Mouse (Mus musculus) embryo, embryonic 10 days (tissue): ENCODE data around the gene Nectin2.
A peak's percentile ranks its signal among the peaks of the same experiment; 100 is the strongest.
"Not testable (repeated sequence)": the region's sequence is repeated elsewhere in the genome, so short reads cannot be mapped to it uniquely, and the experiment has no call there.

Experiments
- DNase-seq: peaks from one replicate; pipeline ENCODE4 v3.0.0-alpha.2; 2015; ENCODE audit warnings: low spot score

The Nectin2 gene

DNA sequence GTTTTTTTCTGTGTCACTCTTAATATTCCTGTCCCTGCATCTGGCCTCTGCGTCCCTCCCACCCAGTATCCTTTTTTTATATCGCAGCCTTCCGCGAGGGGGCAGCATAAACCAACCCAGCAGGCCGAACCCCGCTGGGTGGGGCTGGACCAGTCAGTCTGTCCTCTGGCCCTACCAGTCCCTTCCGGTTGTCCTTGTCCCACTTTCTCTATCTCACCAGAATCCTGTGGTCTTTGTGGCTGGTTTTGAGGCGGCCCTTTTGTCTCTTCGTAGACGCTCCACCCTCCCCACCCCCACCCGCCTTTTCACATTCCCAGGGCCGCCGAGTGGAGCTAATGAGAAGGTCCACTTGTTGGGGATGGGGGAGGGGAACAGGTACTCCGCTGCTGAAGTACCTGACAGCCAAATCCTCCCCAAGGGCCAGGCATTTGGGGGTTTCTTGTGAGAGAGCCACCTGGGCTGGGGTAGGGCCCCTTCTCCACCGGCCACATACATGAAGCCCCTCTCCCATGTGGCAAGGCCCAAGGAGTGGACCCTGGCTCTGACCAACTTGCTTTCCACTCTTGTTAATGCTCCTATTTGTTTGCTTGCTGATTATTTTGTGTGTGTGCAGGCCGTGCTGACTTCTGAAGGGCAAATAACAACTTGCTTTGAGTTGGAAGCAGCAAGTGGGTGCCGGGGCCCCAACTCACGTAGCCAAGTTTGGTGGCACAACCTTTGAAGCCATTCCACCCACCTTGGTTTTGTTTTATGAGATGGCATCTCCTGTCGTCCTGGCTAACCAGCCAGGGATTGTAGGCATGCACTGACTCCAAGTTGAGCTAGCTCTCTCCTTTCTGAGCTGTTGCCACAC is at the start of gene Nectin2:
Gene Nectin2, minus strand, starts transcription at position 267 of the 853 bp plus-strand sequence.
- DNase-seq = peak; percentile 90

DNA sequence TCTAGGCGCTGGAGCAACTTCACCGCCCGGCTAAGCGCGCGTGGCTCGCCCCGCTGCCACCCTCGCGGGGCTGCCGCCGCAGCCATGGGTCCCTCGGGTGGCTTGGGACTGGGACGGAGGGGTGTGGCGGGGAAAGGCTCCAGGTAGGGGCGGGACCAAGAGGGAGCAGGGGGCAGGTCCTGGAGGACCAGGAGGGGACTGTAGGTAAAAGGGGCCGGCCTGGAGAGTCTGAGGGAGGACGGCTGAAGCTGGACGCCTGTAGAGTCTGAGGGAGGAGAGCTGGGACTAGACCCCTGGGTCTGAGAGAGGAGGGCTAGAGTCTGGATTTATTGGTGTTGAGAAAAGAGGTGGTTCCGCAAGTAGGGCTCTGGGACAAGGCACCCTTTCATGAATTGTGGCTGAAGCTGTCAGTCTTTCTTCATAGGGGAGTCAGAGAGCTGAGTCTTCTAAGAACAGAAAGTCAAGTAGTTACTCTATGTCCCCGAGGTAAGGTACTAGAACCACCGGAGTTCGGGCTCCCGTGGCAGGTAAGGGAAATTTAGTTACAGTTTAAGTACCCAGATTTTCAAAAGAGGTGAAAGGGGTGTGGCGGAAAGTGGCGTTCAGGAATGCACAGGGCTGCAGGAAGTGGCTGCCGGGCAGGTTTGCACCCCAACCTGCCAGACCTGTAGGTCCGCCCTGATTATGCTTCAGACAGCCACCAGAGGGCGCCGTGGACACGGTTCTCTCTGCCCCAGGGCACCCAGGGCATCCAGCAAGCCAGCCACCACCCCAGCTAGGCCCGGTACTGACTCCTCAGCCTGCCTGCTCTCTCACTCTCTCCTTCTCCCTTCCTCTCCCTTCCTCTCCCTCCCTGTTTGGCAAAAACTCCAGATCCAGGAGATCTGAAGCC is 46.7 kb upstream of the Nectin2 start, which contains the start of gene Cblc:
Gene Cblc, minus strand, starts transcription at position 113 of the 892 bp plus-strand sequence.
- DNase-seq = peak; percentile 81

DNA sequence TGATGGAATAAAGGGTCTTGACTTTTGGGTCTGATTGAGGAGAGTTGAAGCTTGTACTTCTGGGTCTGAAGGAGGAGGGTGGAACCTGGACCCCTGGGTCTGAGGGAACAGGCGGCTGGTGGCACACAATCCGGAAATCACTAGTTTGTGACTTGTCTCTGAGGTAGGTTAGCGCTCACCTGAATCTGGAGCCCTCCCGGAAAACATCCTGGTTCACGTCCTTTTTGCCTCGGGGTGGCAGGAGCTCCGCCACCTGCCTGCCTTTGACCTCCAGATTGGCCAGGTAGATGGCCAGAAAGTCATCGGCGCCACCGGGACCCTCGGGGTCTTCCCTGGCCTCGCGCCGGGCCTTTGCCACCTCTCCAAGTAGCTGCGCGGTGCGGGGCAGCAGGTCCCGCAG is 46.0 kb upstream of the Nectin2 start:
- no peak for DNase-seq

DNA sequence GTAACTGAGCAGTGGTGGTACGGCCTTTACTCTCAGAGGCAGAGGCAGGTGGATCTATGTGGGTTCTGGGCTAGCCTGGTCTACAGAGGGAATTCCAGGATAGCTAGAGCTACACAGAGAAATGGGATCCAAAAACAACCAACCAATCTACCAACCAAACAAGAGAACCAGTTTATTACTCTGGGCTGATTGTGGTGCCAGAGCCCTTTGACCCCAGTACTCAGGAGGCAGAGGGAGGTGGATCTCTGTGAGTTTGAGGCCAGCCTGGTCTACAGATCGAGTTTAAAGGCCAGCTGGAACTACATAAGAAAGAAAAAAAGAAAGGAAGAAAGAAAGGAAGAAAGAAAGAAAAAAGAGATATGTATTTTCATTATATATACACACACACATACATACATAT is 45.0 kb upstream of the Nectin2 start:
- no peak for DNase-seq

DNA sequence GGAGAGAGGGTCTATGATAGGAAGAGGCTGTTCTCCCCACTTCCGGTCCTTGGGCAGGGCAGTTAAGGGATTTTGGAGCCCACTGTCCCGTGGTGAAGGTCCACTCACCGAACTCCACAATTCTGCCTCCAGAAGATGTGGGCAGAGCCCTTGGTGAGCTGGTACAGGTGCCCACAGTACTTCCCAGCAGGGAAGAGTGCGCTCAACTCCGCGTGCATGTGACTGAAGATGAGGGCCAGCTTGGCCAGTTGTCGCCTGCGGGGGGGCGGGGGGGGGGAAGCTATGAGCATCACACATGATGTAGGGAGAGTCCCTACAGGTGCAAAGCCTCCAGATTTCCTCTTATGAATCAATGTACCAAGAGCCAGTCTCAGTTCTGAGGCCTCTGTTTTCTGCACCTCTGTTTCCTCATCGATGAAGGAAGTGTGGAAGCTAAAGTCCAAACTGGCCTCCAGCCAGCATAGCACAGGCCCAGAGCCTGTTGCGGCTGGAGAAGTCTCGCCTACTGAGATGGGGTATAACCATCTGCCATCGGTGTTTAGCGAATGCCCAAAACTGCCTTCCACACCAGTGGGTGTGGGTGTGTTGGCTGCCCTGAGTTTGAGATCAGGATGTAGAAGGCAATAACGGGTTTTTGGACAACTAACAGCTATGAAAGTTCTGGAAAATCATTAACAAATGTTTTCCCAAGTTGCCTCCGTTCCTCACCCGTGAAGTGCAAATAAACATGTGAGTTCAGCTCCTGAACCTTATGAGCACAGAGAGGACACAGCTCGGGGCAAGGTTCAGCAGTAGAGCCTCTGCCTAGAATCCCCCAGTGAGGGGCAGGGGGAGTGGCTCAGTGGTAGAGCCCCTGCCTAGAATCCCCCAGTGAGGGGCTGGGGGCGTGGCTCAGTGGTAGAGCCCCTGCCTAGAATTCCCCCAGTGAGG is 42.7 kb upstream of the Nectin2 start:
- DNase-seq = no peak

DNA sequence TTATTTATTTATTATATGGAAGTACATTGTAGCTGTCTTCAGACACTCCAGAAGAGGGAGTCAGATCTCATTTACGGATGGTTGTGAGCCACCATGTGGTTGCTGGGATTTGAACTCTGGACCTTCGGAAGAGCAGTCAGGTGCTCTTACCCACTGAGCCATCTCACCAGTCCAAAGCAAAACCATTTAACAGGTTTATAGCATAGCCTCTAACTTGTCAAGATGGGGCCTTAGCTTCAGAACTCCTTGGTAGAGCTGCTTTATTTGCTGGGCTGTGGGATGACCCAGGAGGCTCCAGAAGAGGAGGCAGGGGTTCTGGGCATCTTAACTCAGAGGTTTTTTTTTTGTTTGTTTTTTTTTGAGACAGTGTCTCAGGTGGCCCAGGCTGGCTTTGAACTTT is 41.2 kb upstream of the Nectin2 start:
- DNase-seq = not testable (repeated sequence)

DNA sequence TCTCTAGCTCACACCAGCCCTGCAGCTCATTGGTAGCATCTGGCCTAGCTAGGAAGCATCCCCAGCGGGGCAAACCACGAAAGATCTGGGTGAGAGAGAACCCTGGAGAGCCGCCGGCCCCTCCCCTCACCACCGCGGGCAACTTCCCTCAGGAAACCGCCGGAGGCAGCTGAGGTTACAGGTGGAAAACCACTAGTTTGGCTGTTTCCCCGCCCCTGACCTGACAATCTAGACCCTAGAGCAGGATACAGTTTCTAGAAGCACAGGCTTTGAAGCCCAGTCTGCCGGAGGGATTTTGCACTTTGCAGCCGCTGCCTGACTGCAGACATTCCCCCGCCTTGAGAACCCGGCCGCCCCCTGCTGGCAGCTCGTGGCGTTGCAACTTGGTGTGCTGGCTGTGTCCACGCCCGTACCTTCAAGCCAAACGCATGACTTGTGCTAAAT is 39.6 kb upstream of the Nectin2 start:
- DNase-seq = peak; percentile 92

DNA sequence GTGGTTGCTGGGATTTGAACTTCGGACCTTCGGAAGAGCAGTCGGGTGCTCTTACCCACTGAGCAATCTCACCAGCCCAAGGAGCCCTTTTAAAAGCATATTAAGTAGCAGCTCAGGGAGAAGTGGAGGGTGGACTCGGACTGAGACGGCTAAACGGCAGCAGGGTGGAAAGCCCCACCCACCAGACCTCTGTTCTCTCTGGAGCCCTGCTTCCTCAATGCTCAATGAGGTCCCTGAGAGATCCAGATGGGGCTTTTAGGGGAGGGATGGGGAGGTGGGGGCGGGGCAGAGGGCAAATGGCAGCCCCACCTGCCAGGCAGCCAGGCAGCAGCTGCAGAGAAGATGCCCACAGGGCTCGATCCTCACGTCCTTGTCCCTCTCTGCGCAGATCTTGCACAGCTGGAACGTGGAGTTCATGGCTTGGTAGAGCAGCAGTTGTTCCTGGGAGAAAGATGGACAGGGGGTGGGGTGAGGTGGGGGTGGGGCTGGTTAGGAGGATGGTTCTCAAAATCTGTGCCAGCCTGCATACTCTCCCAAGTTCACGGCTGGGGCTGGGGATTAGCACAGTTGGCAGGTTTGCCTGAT is 35.7 kb upstream of the Nectin2 start:
- DNase-seq = no peak

DNA sequence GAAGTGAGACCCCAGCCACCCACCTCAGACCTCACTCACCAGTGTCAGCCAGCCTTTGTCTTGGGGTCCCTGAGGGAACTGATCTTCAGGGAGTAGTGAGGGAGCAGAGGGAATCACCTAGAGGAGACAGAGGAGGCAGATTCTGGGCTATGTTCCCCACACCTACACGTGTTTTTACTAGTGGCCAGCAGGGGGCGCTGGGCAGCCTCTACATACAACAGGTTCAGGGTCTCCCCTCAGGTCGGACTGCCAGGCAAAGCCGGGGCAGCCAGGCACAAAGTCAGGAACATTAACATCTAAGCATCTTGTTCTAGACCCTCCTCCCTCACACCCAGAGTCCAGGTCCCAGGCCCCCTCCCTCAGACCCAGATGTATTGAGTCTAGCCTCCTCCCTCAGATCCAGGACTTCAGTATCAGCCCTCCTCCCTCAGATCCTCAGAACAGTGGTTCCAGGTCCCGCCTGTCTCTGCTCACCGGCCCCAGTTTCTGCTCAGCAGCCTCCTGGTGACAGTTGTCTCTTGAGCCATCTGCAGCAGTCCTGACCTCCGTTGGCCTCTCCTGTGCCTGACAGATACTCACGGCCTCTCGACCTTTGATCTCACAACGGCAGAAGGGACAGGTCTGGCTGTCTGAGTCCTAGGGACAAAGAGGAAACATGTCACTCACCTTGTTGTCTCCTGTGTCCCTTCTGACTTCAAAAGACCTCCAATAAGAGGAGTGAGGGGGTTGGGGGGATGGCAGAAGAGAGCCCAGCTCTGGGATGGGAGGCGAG is 34.7 kb upstream of the Nectin2 start:
- peak; percentile 38 for DNase-seq

DNA sequence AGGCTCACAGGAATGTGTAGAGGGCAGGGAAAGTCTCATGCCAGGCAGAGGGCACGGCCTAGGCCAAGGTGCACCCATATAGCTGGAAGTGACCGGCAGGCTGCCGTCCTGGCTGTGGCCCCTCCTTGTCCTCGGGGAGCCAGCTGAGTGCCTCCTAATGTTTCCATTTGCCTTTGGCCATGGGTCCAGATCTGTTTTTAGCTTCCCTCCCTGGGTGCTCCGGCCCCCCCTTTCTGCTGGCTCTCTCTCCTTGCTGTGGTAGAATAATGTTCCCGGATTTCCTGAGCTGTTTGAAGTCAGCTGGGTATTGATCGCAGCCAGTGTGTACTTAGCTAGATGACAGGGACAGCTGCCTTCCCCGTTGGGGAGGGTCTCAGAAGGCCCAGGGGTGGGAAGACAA is 33.3 kb upstream of the Nectin2 start:
- DNase-seq = no peak

DNA sequence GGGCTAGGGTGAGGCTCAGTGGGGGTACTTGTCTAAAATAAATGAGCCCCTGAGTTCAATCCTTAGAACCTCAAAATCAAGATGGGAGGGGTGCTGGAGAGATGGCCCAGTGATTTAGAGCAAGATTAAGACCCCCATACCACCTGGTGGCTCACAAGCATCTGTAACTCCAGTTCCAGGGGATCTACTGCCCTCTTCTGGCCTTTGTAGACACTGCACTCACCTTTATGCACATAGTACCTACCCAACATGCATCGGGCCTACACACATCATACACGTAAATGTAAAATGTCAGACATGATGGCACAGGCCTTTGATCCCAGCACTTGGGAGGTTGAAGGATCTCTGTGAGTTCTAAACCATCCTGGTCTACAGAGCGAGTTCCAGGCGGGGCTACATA is 32.4 kb upstream of the Nectin2 start:
- DNase-seq = peak; percentile 45

DNA sequence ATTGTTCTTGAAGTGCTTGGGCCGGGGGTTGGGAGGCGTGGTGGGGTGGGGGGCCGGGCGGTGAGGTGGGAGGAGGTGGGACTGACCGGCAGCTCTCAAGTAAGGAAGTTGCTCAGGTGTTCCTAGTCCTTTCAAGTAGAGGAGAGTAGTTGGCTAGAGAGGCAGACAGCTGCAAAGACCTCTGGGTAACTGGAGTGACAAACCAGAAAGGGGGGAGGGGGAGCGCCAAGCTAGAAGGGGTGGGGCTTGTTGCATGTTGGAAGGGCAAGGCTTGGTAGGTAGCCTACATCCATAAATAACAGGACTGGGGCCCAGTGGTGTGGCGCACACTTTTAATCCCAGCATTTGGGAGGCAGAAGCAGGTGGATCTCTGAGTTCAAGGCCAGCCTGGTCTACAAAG is 31.5 kb upstream of the Nectin2 start:
- no peak for DNase-seq

DNA sequence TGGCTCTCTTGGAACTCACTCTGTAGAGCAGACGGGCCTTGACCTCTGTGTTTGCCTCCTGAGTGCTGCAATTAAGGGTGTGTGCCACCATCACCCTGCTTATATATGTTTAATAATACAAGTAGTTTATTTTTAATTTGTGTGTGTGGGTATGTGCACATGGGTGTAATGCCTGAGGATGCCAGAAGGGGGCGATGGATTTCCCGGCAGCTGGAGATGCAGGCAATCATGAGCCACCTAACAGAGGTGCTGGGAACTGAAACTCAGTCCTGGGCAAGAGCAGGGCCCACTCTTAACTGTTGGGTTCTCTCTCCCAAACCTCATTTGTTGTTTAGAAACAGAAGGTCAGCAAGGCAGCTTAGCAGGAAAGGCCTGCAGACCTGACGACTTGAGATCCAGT is 29.6 kb upstream of the Nectin2 start:
- DNase-seq = no peak

DNA sequence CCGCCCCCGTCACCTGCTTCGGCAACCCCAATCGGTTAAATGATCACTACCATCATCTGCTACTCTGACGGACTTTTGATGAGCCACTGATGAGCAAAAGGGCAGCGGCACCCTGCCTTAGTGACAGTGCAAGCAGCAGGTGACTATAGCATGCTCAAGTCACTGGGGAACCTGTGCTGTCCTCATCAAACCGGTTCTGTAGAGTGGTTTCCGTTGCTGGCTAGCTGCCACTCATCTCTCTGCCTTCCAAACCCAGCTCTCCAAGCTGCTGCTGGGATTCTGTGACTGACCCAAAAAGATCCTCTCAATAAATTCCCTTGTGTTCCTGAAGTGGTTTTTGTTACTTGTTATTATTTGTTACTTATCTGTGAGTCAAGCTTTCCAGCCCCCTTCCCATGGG is 28.4 kb upstream of the Nectin2 start:
- no peak for DNase-seq

DNA sequence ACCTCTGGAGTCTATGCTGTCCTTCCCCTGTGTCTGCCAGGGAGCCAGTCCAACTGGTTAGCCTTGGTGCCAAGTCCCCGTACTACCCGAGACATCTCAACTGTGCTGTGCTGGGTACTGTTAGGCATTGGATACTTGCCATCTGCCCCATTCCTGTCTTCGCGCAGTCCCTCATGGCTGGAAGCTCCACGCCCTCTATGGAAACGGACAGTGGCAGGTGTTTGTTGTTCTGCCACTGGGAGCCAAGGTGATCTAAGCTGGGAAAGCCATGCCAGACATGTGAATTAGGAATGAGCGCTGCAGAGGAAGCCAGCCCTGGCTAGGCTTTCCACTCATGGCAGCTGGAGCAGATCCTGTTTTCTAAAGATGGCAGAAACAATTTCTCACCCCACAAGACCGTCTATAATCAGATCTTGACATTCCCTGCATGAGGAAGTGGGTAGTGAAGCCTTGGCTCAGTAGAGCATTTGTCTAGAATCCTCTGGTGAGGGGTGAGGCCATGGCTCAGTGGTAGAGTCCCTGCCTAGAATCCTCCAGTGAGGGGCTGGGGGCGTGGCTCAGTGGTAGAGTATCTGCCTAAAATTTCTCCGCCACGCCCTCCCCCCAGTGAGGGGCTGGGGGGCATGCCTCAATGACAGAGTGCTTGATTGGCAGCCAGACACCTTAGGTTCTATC is 26.9 kb upstream of the Nectin2 start:
- no peak for DNase-seq

DNA sequence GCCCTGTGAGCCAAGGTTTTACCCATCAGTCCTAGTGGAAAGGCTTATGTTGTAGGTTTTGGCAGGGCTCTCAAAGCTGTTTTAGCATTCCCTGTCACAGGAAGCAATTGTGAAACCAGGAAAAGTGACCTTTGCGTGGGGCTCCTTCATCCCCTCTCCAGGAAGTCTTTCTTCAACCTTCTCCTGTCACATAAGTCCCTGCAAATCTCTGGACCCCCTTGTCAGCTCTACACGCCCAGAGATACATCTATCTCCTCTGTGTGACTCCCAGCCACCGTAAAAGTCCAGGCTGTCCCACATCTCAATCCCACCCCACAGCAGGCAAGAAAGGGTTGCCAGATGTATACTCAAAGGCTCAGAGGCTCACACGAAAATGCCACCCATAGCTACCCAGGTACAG is 21.4 kb upstream of the Nectin2 start:
- DNase-seq = no peak

DNA sequence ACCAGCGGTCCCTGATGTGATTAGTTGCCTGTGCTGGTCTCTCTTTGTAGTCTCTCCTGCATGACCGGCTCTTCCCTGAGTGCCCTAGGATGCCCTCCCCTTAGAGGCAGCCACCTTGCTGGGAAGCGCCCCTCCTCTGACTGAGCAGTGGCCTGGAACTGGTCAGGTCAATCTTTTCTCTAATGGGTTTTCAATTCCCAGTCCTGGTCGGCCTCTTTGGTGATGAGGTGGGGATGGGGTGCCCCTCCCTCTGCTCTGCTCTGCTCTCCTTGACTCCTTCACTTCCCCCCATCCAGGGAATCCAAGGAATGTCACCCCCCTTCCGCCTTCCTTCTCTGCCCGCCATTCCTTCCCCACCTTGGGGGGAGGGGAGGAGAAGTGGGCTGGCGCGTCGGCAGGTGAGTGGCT is 20.7 kb upstream of the Nectin2 start, which contains the start of gene Bcam:
Gene Bcam, minus strand, starts transcription at position 33 of the 408 bp plus-strand sequence.
- DNase-seq = no peak

DNA sequence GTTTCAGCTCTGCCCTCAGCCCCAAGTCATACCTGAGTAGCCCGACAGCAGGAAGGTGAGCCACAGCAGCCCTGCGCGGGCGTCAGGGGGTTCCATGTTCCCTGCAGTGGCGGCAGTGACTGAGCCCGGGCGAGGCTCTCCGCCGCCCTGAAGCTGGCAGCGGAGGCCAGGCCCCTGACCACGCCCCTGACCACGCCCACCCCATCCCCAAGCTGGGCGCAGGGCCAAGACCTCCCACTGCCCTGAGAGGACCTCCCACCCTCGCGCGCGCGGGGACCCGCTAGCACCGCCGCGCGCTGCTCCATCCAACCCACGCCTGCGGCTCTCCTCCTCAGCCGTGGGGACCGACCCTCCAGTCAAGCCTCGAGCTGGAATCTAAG is 20.1 kb upstream of the Nectin2 start:
- DNase-seq = peak; percentile 86

DNA sequence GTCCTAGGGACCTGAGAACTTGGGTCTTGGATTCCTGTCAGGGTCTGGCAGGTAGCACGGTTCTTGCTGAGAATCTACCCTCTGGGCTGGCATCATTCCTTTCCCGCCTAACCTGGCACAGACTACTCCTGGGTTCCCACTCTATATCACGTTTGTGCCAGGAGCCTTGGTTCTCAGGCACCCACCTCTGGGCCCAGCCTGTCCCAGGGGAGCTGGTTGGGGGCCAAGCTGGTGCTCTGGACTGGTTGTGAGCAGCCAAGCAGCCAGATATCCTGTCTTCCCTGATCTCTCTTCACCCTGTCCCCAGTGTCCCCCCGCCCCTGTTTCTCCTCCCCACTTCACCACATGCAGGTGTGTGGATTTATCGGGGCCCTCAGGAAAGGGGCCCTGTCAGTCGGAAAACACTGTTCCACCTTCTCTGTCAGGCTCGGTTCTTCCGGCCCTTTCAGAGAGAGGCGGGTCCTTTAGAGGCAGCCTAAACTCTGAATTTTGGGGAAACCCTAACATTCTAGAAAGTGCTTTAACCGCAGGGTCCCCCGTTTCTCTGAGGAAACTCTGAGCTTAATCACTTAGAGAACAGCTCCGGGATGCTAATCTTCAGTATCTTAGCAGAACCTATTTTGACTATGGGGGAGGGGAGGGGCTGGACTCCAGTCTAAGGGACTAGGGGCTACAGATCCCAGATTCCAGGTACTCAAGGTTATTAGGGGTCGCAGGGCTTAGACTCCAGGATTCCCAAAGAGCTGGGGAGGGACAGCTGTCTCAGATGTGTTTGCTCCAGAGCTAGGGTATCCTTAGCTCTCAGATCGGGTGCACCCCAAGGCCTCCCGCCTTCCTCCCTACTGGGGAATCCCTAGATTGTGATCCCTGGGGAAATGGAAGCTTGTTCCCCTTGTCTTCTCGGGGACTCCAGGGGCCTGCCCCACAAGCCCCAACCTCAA is 19.4 kb upstream of the Nectin2 start:
- no peak for DNase-seq
